Mouse (Mus musculus) kidney, adult 8-10 months (tissue): ENCODE measurements around the gene Taok3.

Experiments used
- DNase-seq, 2 experiments: peaks; one replicate each; pipeline ENCODE4 v3.0.0; 2022

Gene Taok3

GRCm38 (mm10) chr5:117269395-117269794 lies 149.5 kb downstream of the Taok3 start:
- DNase-seq = no peak

GRCm38 (mm10) chr5:117271945-117272344 lies 152.0 kb downstream of the Taok3 start:
- no peak for DNase-seq

- no peak for DNase-seq
Observed at GRCm38 (mm10) chr5:117274817-117275216, 154.9 kb downstream of the Taok3 start.

- DNase-seq = no peak
Observed at GRCm38 (mm10) chr5:117277784-117278183, 157.9 kb downstream of the Taok3 start.

- DNase-seq = peak; percentile 90 to 91
Observed at GRCm38 (mm10) chr5:117278809-117279668, 159.1 kb downstream of the Taok3 start.

- DNase-seq = no peak
Observed at GRCm38 (mm10) chr5:117279669-117280050, 159.7 kb downstream of the Taok3 start.

GRCm38 (mm10) chr5:117281536-117281935 lies 161.6 kb downstream of the Taok3 start:
- peak in 1 of 2 experiments; percentile 40 for DNase-seq

- no peak for DNase-seq
Observed at GRCm38 (mm10) chr5:117282360-117282759, 162.4 kb downstream of the Taok3 start.

GRCm38 (mm10) chr5:117284029-117284428 lies 164.1 kb downstream of the Taok3 start:
- DNase-seq = no peak

- DNase-seq = no peak
Observed at GRCm38 (mm10) chr5:117284682-117285081, 164.8 kb downstream of the Taok3 start.

- peak; percentile 54 to 64 for DNase-seq
Observed at GRCm38 (mm10) chr5:117285266-117285665, 165.3 kb downstream of the Taok3 start.

GRCm38 (mm10) chr5:117286286-117286685 lies 166.4 kb downstream of the Taok3 start:
- no peak for DNase-seq

- DNase-seq = peak; percentile 95 to 96
Observed at GRCm38 (mm10) chr5:117286831-117287822, 167.2 kb downstream of the Taok3 start, which contains the start of gene Pebp1. TSS of gene Pebp1 (minus strand) at chr5:117287625.

GRCm38 (mm10) chr5:117289646-117290045 lies 169.7 kb downstream of the Taok3 start:
- DNase-seq = no peak

GRCm38 (mm10) chr5:117290081-117290480 lies 170.2 kb downstream of the Taok3 start:
- no peak for DNase-seq

- no peak for DNase-seq
Observed at GRCm38 (mm10) chr5:117291312-117291711, 171.4 kb downstream of the Taok3 start.

GRCm38 (mm10) chr5:117292547-117292946 lies 172.6 kb downstream of the Taok3 start:
- peak; percentile 55 to 59 for DNase-seq

- DNase-seq = peak in 1 of 2 experiments; percentile 33
Observed at GRCm38 (mm10) chr5:117293776-117294175, 173.8 kb downstream of the Taok3 start.

- no peak for DNase-seq
Observed at GRCm38 (mm10) chr5:117295011-117295410, 175.1 kb downstream of the Taok3 start.

- peak in 1 of 2 experiments; percentile 39 for DNase-seq
Observed at GRCm38 (mm10) chr5:117302899-117303298, 183.0 kb downstream of the Taok3 start.

GRCm38 (mm10) chr5:117303691-117304579 lies 184.0 kb downstream of the Taok3 start:
- no peak for DNase-seq

GRCm38 (mm10) chr5:117304947-117305346 lies 185.0 kb downstream of the Taok3 start:
- peak; percentile 72 to 88 for DNase-seq
